Mouse (Mus musculus): ENCODE results near the gene Thap3.

DNA sequence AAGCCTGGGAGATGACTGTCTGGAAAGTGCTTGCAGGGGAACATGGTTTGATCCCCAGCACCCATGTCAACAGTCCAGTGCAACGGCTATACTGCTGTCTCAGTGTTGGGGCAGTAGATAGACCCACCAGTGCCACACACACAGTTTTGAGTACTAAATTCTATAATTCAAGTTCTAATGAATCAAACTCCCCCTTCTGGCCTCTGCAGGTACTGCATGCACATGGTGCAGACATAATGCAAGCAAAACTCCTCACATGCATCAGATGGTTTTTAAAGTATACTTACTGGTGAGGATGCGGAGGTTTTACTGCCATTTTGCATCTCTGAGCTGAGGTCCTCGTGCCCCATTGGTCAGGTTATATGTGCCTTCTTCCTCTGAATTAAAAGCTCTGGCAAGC is 13.4 kb downstream of the Thap3 start:
- TF ChIP-seq EP300 (IDR thresholded peaks at IDR 0.05; ENCODE audit: low read depth) (no peak), CTCF (IDR thresholded peaks at IDR 0.05; ENCODE audit: low read depth) (peak; percentile 82)

All from liver, postnatal 0 days (tissue).